Mouse (Mus musculus): ENCODE results near the gene Rab11fip4. TPM values are rescaled to one million over a fixed set of nuclear protein-coding genes. Genes with fewer than 3 reads are reported as not detected.

The Rab11fip4 gene
- total and polyA plus RNA-seq, 3 experiments = 13.2 to 41.6 (median 26.6) TPM

DNA sequence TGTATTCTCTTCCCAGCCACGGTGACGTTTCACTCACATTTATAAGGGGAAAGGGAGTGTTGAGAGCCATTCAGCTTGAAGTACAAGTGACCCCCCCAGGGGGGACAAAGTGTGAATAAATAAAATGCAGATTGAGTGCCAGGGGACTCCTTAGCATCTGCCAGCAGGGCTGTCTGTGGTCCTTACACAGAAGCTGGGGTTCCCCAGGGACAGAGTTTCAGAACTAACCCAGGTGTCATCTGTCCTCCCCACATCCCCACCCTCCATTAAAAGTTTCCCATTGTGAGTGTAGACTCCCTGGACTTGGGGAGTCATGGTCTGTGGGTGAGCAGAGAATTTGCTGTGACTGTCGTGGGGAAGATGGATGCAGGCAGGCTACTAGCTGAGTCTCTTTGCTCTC is 90.8 kb downstream of the Rab11fip4 start:
- Histone ChIP-seq H3K4me1 (ENCODE audit: control insufficient read depth in 1 of 2, insufficient read depth in 2 of 2) (peaks cover 63 to 97% of the 10 kb centered on the region in 2 experiments), H3K27ac (ENCODE audit: insufficient read depth, low read depth) (0 out of 2 replicates have a peak overlapping the region, but pooled peaks have one; percentile 3), H3K9me3 (replicated peaks; ENCODE audit: low read length) (no peaks in the 10 kb centered on the region), H3K27me3 (replicated peaks) (no peaks in the 10 kb centered on the region), H3K4me3 (replicated peaks in 1 of 3; ENCODE audit: low read depth in 2 of 3, low read length in 2 of 3, poor library complexity in 1 of 3) (peak overlapping the region; percentile 38 to 54 (median 53)), H3K4me2 (ENCODE audit: insufficient read depth, low read depth, poor library complexity, severe bottlenecking) (peak overlapping the region; percentile 84), H3K9ac (ENCODE audit: insufficient read depth, low read depth) (peak overlapping the region; percentile 67; the same call in 1 of the 2 replicates), H3K36me3 (replicated peaks in 1 of 2; ENCODE audit: control insufficient read depth in 1 of 2, insufficient read depth in 1 of 2, low read length in 1 of 2) (peaks cover 26 to 37% of the 10 kb centered on the region in 2 experiments), H3K79me2 (replicated peaks; ENCODE audit: control insufficient read depth, extremely low read depth, insufficient read depth, poor library complexity, severe bottlenecking) (peaks cover 15% of the 10 kb centered on the region; the same call in 1 of the 2 replicates)
- in situ Hi-C loops (cut with MboI; ENCODE audit: low pct_ligation_motif_present, low pct_unique_long_range_greater_than_20kb, low sequenced_read_pairs) (loop anchor here (5.0 kb wide), 1 partner anchor 59 kb away; no protein-coding TSS in a partner anchor), dilution Hi-C loops (cut with MboI; ENCODE audit: extremely low pct_ligation_motif_present, extremely low pct_unique_long_range_greater_than_20kb, low sequenced_read_pairs) (no loop called here)
- peak; percentile 66 for TF ChIP-seq EP300 (IDR thresholded peaks at IDR 0.05; ENCODE audit: low read length)
- peak; percentile 46; the same call in 1 of the 2 replicates for TF ChIP-seq IRF4 (IDR thresholded peaks at IDR 0.05; ENCODE audit: low read depth, low read length)
- TF ChIP-seq TCF12 (IDR thresholded peaks at IDR 0.05; ENCODE audit: low read depth, low read length) = peak; percentile 66
- peak; percentile 61 for TF ChIP-seq BHLHE40 (IDR thresholded peaks at IDR 0.05; ENCODE audit: low read depth, low read length)
- TF ChIP-seq CTCF (conservative IDR thresholded peaks at IDR 0.05 in 1 of 2, IDR thresholded peaks at IDR 0.05 in 1 of 2; ENCODE audit: low read depth in 2 of 2, low read length in 2 of 2) = no peak
- no peak for TF ChIP-seq MAX (IDR thresholded peaks at IDR 0.05; ENCODE audit: low read length)
- peak; percentile 10; the same call in 1 of the 2 replicates for TF ChIP-seq SIN3A (IDR thresholded peaks at IDR 0.05; ENCODE audit: low read length)
- TF ChIP-seq ETS1 (conservative IDR thresholded peaks at IDR 0.05; ENCODE audit: low read depth, low read length) = peak; percentile 47; the same call in 1 of the 2 replicates
- TF ChIP-seq MAZ (IDR thresholded peaks at IDR 0.05; ENCODE audit: low read depth, low read length) = 0 out of 2 replicates have a peak, but pooled peaks have one; percentile 26
- TF ChIP-seq MYC (IDR thresholded peaks at IDR 0.05; ENCODE audit: low read depth, low read length) = no peak; the same call in 1 of the 2 replicates
- peak; percentile 81 for DNase-seq (ENCODE audit: extremely low read depth)

DNA sequence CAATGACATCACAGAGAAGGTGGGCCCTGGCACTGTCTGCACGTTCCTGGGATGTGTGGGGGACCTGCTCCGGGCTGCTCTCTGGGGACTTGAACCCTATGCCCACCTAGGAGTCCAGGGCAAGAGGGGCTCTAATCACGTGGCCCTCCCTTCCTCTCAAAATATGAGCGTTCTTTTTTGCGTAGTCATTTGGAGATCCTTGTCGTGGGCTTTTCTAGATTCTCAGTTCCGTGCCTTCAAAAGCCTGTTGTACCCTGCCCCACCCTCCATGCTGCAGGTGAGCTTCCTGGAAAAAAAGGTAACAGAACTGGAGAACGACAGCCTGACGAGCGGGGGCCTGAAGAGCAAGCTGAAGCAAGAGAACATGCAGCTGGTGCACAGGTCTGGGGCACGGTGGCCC is 94.1 kb downstream of the Rab11fip4 start:
- dilution Hi-C loops (cut with MboI; ENCODE audit: extremely low pct_ligation_motif_present, extremely low pct_unique_long_range_greater_than_20kb, low sequenced_read_pairs) = no loop called here
- TF ChIP-seq CHD2 (IDR thresholded peaks at IDR 0.05; ENCODE audit: low read length) = no peak; the same call in 1 of the 2 replicates
- TF ChIP-seq MYC (IDR thresholded peaks at IDR 0.05; ENCODE audit: low read depth, low read length) = peak; percentile 59; the same call in 1 of the 2 replicates
- TF ChIP-seq IRF4 (IDR thresholded peaks at IDR 0.05; ENCODE audit: low read depth, low read length) = peak; percentile 78
- no peak; the same call in 1 of the 2 replicates for TF ChIP-seq HCFC1 (IDR thresholded peaks at IDR 0.05; ENCODE audit: low read depth, low read length)
- peak; percentile 60 for TF ChIP-seq USF1 (IDR thresholded peaks at IDR 0.05; ENCODE audit: low read depth, low read length)
- no peak for TF ChIP-seq SIN3A (IDR thresholded peaks at IDR 0.05; ENCODE audit: low read length)
- 0 out of 2 replicates have a peak, but pooled peaks have one; percentile 17 for TF ChIP-seq ELF1 (IDR thresholded peaks at IDR 0.05; ENCODE audit: low read depth, low read length)
- peak; percentile 65 for TF ChIP-seq JUND (conservative IDR thresholded peaks at IDR 0.05; ENCODE audit: low read depth, low read length)
- TF ChIP-seq TBP (conservative IDR thresholded peaks at IDR 0.05; ENCODE audit: low read depth, low read length) = no peak
- TF ChIP-seq MAX (IDR thresholded peaks at IDR 0.05; ENCODE audit: low read length) = peak; percentile 82
- TF ChIP-seq RCOR1 (conservative IDR thresholded peaks at IDR 0.05; ENCODE audit: low read depth, low read length) = no peak
- no peak for TF ChIP-seq POLR2A (IDR thresholded peaks at IDR 0.05; ENCODE audit: low read depth, low read length)
- no peak for TF ChIP-seq NELFE (IDR thresholded peaks at IDR 0.05; ENCODE audit: low read depth, low read length)
- TF ChIP-seq E2F4 (IDR thresholded peaks at IDR 0.05; ENCODE audit: insufficient replicate concordance, low read depth, low read length) = no peak
- TF ChIP-seq ZNF384 (IDR thresholded peaks at IDR 0.05; ENCODE audit: low read depth, low read length) = no peak
- peak; percentile 41; the same call in 1 of the 2 replicates for TF ChIP-seq TCF12 (IDR thresholded peaks at IDR 0.05; ENCODE audit: low read depth, low read length)
- peak; percentile 21; the same call in 1 of the 2 replicates for TF ChIP-seq SMC3 (IDR thresholded peaks at IDR 0.05; ENCODE audit: low read depth, low read length)
- no peak for TF ChIP-seq MEF2A (IDR thresholded peaks at IDR 0.05; ENCODE audit: borderline replicate concordance, low read depth, low read length)
- TF ChIP-seq ETS1 (conservative IDR thresholded peaks at IDR 0.05; ENCODE audit: low read depth, low read length) = peak; percentile 31
- no peak for TF ChIP-seq CHD1 (IDR thresholded peaks at IDR 0.05; ENCODE audit: low read depth, low read length)
- TF ChIP-seq EP300 (IDR thresholded peaks at IDR 0.05; ENCODE audit: low read length) = peak; percentile 87
- TF ChIP-seq JUN (IDR thresholded peaks at IDR 0.05; ENCODE audit: insufficient read depth, low read depth, low read length) = 0 out of 2 replicates have a peak, but pooled peaks have one; percentile 22
- TF ChIP-seq MXI1 (IDR thresholded peaks at IDR 0.05; ENCODE audit: low read depth, low read length) = peak; percentile 32
- TF ChIP-seq UBTF (IDR thresholded peaks at IDR 0.05; ENCODE audit: low read depth, low read length) = no peak; the same call in 1 of the 2 replicates
- no peak for TF ChIP-seq PAX5 (IDR thresholded peaks at IDR 0.05; ENCODE audit: low read length)
- TF ChIP-seq MAFK (IDR thresholded peaks at IDR 0.05; ENCODE audit: insufficient replicate concordance, low read length) = 0 out of 2 replicates have a peak, but pooled peaks have one; percentile 50
- TF ChIP-seq ZMIZ1 (IDR thresholded peaks at IDR 0.05; ENCODE audit: low read depth, low read length) = no peak

More for the DNA sequence above, 94.1 kb downstream of the Rab11fip4 start:
- Histone ChIP-seq H3K4me1 (ENCODE audit: control insufficient read depth in 1 of 2, insufficient read depth in 2 of 2) (peaks cover 37 to 69% of the 10 kb centered on the region in 2 experiments), H3K36me3 (replicated peaks in 1 of 2; ENCODE audit: control insufficient read depth in 1 of 2, insufficient read depth in 1 of 2, low read length in 1 of 2) (peaks cover 42 to 61% of the 10 kb centered on the region in 2 experiments), H3K4me2 (ENCODE audit: insufficient read depth, low read depth, poor library complexity, severe bottlenecking) (no peak overlapping the region), H3K9ac (ENCODE audit: insufficient read depth, low read depth) (no peak overlapping the region), H3K79me2 (replicated peaks; ENCODE audit: control insufficient read depth, extremely low read depth, insufficient read depth, poor library complexity, severe bottlenecking) (peaks cover 15% of the 10 kb centered on the region; the same call in 1 of the 2 replicates), H3K27ac (ENCODE audit: insufficient read depth, low read depth) (peak overlapping the region; percentile 39), H3K9me3 (replicated peaks; ENCODE audit: low read length) (no peaks in the 10 kb centered on the region), H3K4me3 (replicated peaks in 1 of 3; ENCODE audit: low read depth in 2 of 3, low read length in 2 of 3, poor library complexity in 1 of 3) (no peak overlapping the region), H3K27me3 (replicated peaks) (no peaks in the 10 kb centered on the region)
- peak; percentile 29 for DNase-seq (ENCODE audit: extremely low read depth)
- in situ Hi-C loops (cut with MboI; ENCODE audit: low pct_ligation_motif_present, low pct_unique_long_range_greater_than_20kb, low sequenced_read_pairs) = loop anchor here (5.0 kb wide), 1 partner anchor 103 kb away; no protein-coding TSS in a partner anchor

Data from CH12.LX (cell line).